15 mouse cellular contexts compared by ENCODE assay signal in the genomic region with DNA sequence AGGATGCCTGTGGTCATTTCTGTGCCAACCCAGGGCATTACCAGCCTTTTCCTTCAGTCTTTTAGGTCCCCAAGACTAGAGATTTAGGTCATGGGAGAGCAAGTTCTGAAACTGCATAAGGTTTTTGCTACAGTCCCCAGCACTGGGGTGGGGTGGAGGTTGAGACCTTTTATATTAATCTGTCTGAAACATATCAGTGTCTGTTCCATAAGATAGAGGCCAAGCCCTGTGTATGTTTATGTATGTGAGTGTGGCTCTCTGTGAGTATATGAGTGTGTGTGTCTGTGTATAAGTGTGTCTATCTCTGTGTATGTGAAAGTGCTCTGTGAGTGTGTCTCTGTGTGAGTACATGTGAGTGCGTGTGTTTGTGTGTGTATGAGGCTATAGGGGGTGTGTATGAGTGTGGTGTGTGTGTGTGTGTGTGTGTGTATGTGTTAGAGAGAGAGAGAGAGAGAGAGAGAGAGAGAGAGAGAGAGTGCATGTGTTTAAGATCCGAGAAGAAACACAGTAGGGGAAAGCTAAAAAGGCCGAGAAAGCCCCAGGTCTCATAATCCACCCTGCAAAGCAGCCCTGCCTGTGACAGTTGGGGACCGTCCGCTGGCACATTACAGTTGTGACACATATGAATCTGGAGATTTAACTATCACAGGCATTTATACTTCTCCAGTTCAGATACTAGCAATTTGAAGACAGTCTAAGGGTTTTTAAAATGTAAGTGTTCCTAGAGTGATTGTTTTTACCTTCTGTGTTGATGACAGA. TPM values are rescaled to one million over a fixed set of nuclear protein-coding genes. Genes with fewer than 3 reads are reported as not detected.
DNase-seq lines count a peak whose midpoint lies in the region; ATAC-seq and TF ChIP-seq lines count a peak whose summit lies in the region.
"Had no signal": no experiment of that assay in that cellular context is flagged by ENCODE, and none has a peak within 500 bp of the region (broad histone marks: within the 10 kb centered on the region; RNA-seq: fewer than 3 reads in every experiment).

No protein-coding gene starts in this region.

- peak; percentile 39 for DNase-seq in heart, adult 11 months
- DNase-seq in heart, adult 9 months (ENCODE audit: low spot score in 2 of 2): no peak
- DNase-seq in spleen, adult 12 weeks (ENCODE audit: low spot score): peak; percentile 56
- no peak for DNase-seq in spleen, adult 18-20 months
- DNase-seq in liver, embryonic 13.5 days: peak; percentile 74
- DNase-seq in urinary bladder, postnatal 4 days (ENCODE audit: low spot score in 2 of 2): no peak
- no peak for DNase-seq in thymus, adult 2 months
- DNase-seq: cerebellum, postnatal 10 days; kidney, adult 18-20 months; thymus, postnatal 14 days had no signal

- no peaks in the 10 kb centered on the region for H3K27me3 ChIP-seq in liver, embryonic 13.5 days
- H3K27me3 ChIP-seq in stomach, embryonic 16.5 days (ENCODE audit: control insufficient read depth, insufficient read depth, low read length): no peaks in the 10 kb centered on the region
- H3K27me3 ChIP-seq in thymus, adult 2 months (ENCODE audit: control insufficient read depth, insufficient read depth, low read length): no peaks in the 10 kb centered on the region
- H3K27me3 ChIP-seq: Patski had no signal

- no peak for TF ChIP-seq CTCF in thymus, adult 2 months (IDR thresholded peaks at IDR 0.05; ENCODE audit: borderline replicate concordance, control insufficient read depth, extremely low read depth, insufficient read depth, low read length, poor library complexity)

- H3K4me1 ChIP-seq in liver, embryonic 13.5 days (replicated peaks): peaks cover 90% of the 10 kb centered on the region
- peaks cover 18% of the 10 kb centered on the region for H3K4me1 ChIP-seq in stomach, embryonic 16.5 days (ENCODE audit: control insufficient read depth, insufficient read depth, low read length)
- H3K4me1 ChIP-seq in thymus, adult 2 months (replicated peaks; ENCODE audit: control insufficient read depth, insufficient read depth, low read length): no peaks in the 10 kb centered on the region

- ATAC-seq in liver, embryonic 13.5 days (ENCODE audit: low read depth): peak; percentile 93
- ATAC-seq in stomach, embryonic 16.5 days (ENCODE audit: insufficient read depth, low FRiP score): 0 out of 2 replicates have a peak, but pooled peaks have one; percentile 48
- ATAC-seq: Patski had no signal

- H3K4me2 ChIP-seq in liver, embryonic 13.5 days: peak overlapping the region; percentile 64
- no peak overlapping the region for H3K4me2 ChIP-seq in stomach, embryonic 16.5 days (ENCODE audit: low read depth, low read length)

- H3K36me3 ChIP-seq in liver, embryonic 13.5 days: no peaks in the 10 kb centered on the region
- H3K36me3 ChIP-seq in stomach, embryonic 16.5 days (ENCODE audit: control insufficient read depth, insufficient read depth, low read length): no peaks in the 10 kb centered on the region
- no peaks in the 10 kb centered on the region for H3K36me3 ChIP-seq in thymus, adult 2 months (ENCODE audit: control insufficient read depth, insufficient read depth, low read length)
- H3K36me3 ChIP-seq: embryonic facial prominence, embryonic 10.5 days; midbrain, embryonic 10.5 days had no signal

- 50% methylated on average over 5 of the region's 5 CpGs for WGBS in liver, embryonic 13.5 days (ENCODE audit: insufficient replicate concordance)
- 76% methylated on average over 5 of the region's 5 CpGs for WGBS in stomach, embryonic 16.5 days
- WGBS in thymus, adult 2 months: 96% methylated on average over 5 of the region's 5 CpGs

- no peak for TF ChIP-seq POLR2A in thymus, adult 2 months (IDR thresholded peaks at IDR 0.05; ENCODE audit: control insufficient read depth, extremely low read depth, insufficient read depth, low read length, poor library complexity)

- no peaks in the 10 kb centered on the region for H3K9me3 ChIP-seq in liver, embryonic 13.5 days (replicated peaks)
- no peaks in the 10 kb centered on the region for H3K9me3 ChIP-seq in stomach, embryonic 16.5 days (replicated peaks; ENCODE audit: control insufficient read depth, low read length)
- H3K9me3 ChIP-seq: embryonic facial prominence, embryonic 10.5 days; midbrain, embryonic 10.5 days had no signal

- H3K9ac ChIP-seq in liver, embryonic 13.5 days: peak overlapping the region; percentile 72
- H3K9ac ChIP-seq in stomach, embryonic 16.5 days (ENCODE audit: low read length): peak overlapping the region; percentile 18; the same call in 1 of the 2 replicates

- H3K4me3 ChIP-seq in liver, embryonic 13.5 days (replicated peaks): peak overlapping the region; percentile 35
- no peak overlapping the region for H3K4me3 ChIP-seq in stomach, embryonic 16.5 days (replicated peaks; ENCODE audit: low read length)
- H3K4me3 ChIP-seq in thymus, adult 2 months (ENCODE audit: control insufficient read depth, insufficient read depth, low read length): no peak overlapping the region
- H3K4me3 ChIP-seq: embryonic facial prominence, embryonic 10.5 days; left cerebral cortex, adult 2 months; midbrain, embryonic 10.5 days had no signal

- peak overlapping the region; percentile 99 for H3K27ac ChIP-seq in liver, embryonic 13.5 days
- no peak overlapping the region for H3K27ac ChIP-seq in stomach, embryonic 16.5 days (ENCODE audit: low read length)
- no peak overlapping the region for H3K27ac ChIP-seq in thymus, adult 2 months (ENCODE audit: control insufficient read depth, insufficient read depth, low read length)
- H3K27ac ChIP-seq: embryonic facial prominence, embryonic 10.5 days; left cerebral cortex, adult 2 months; midbrain, embryonic 10.5 days had no signal

RNA-seq across cellular contexts. Expression of gene Plpp1, which starts 54.5 kb away (rescaled TPM):
- 31.8 and 32.2 TPM in 2 replicates for polyA plus RNA-seq in liver, embryonic 13.5 days (2015; fragmentation: Nextera tagmentation; extraction: Ambion mirVana)
- 117 and 120 TPM in 2 replicates for polyA plus RNA-seq in stomach, embryonic 16.5 days (2015; fragmentation: Nextera tagmentation; extraction: Ambion mirVana)
- polyA plus RNA-seq in thymus, adult 2 months (2012; rRNA removed): 10.4 and 13.5 TPM in 2 replicates

Comparison
In these comparisons a context has a peak if more than half of its experiments do, and no peak if none do; other contexts are left out.
1. DNase-seq: peak in heart, adult 11 months (single experiment), spleen, adult 12 weeks (single experiment) and liver, embryonic 13.5 days (single experiment); none in heart, adult 9 months (0 of 2), spleen, adult 18-20 months (0 of 2), urinary bladder, postnatal 4 days (0 of 2) and thymus, adult 2 months (single experiment).